Mouse (Mus musculus) CH12.LX (cell line): ENCODE data around the gene Shisa8. TPM values are rescaled to one million over a fixed set of nuclear protein-coding genes. Genes with fewer than 3 reads are reported as not detected.
A peak's percentile ranks its signal among the peaks of the same experiment; 100 is the strongest.

Source experiments
- DNase-seq: peaks from one replicate; pipeline ENCODE4 v3.0.0-alpha.2; 2013; ENCODE audit errors: extremely low read depth
- H3K27ac ChIP-seq: 2 replicates; pipeline ENCODE4 v1.5.1; 2012; ENCODE audit warnings: low read depth, mild to moderate bottlenecking, control low read depth, moderate library complexity; ENCODE audit not compliant: insufficient read depth
- H3K27me3 ChIP-seq: replicated peaks from 2 replicates; pipeline ENCODE3; 2012; ENCODE audit warnings: inconsistent platforms
- H3K36me3 ChIP-seq, 2 experiments: replicated peaks in 1 of 2; 2 replicates each; pipeline versions ENCODE3 to v1.6.1; 2012; ENCODE audit warnings: inconsistent platforms in 1 of 2, low read length in 1 of 2, mild to moderate bottlenecking in 1 of 2, mixed read lengths in 1 of 2, moderate library complexity in 1 of 2; ENCODE audit not compliant: control insufficient read depth in 1 of 2, insufficient read depth in 1 of 2
- H3K4me1 ChIP-seq, 2 experiments: 2 replicates each; pipeline ENCODE4 v1.6.1; 2012; ENCODE audit warnings: inconsistent platforms in 1 of 2, moderate library complexity in 1 of 2; ENCODE audit not compliant: insufficient read depth in 2 of 2, control insufficient read depth in 1 of 2
- H3K4me2 ChIP-seq: 2 replicates; pipeline ENCODE4 v1.6.1; 2012; ENCODE audit warnings: low read depth, mild to moderate bottlenecking, control low read depth; ENCODE audit not compliant: poor library complexity, insufficient read depth, severe bottlenecking
- H3K4me3 ChIP-seq, 3 experiments: fragments of 150-350 bp in 1 of 3; sonication (generic) in 1 of 3; replicated peaks in 1 of 3; 2 replicates each; pipeline versions ENCODE3 to v1.5.1; 2011 to 2012; ENCODE audit warnings: low read depth in 2 of 3, low read length in 2 of 3, mild to moderate bottlenecking in 2 of 3, moderate library complexity in 2 of 3, control low read depth in 1 of 3, improper control_type of control experiment in 1 of 3, inconsistent platforms in 1 of 3, mixed read lengths in 1 of 3; ENCODE audit not compliant: poor library complexity in 1 of 3
- H3K79me2 ChIP-seq: replicated peaks from 2 replicates; pipeline ENCODE4 v1.6.1; 2012; ENCODE audit warnings: mild to moderate bottlenecking, moderate library complexity; ENCODE audit not compliant: control insufficient read depth, poor library complexity, insufficient read depth, severe bottlenecking; ENCODE audit errors: extremely low read depth
- H3K9ac ChIP-seq: 2 replicates; pipeline ENCODE4 v1.6.1; 2012; ENCODE audit warnings: low read depth, mild to moderate bottlenecking, control low read depth, moderate library complexity; ENCODE audit not compliant: insufficient read depth
- H3K9me3 ChIP-seq: replicated peaks from 2 replicates; pipeline ENCODE3; 2012; ENCODE audit warnings: low read length, inconsistent platforms, mixed read lengths
- CHD1 ChIP-seq: IDR thresholded peaks from 2 replicates; pipeline ENCODE4 v1.6.1; 2012; ENCODE audit warnings: low read depth, low read length, improper control_type of control experiment, inconsistent platforms
- CTCF ChIP-seq, 2 experiments: IDR thresholded peaks in 1 of 2; conservative IDR thresholded peaks in 1 of 2; 2 replicates each; pipeline ENCODE4 v1.5.1; 2011 to 2012; ENCODE audit warnings: low read depth in 2 of 2, low read length in 2 of 2, improper control_type of control experiment in 1 of 2, inconsistent platforms in 1 of 2, mild to moderate bottlenecking in 1 of 2, moderate library complexity in 1 of 2
- ELF1 ChIP-seq: IDR thresholded peaks from 2 replicates; pipeline ENCODE4 v1.6.1; 2014; ENCODE audit warnings: low read depth, mild to moderate bottlenecking, inconsistent platforms, low read length, improper control_type of control experiment
- EP300 ChIP-seq: IDR thresholded peaks from 2 replicates; pipeline ENCODE4 v1.6.1; 2011; ENCODE audit warnings: low read length, improper control_type of control experiment
- JUND ChIP-seq: conservative IDR thresholded peaks from 2 replicates; pipeline ENCODE4 v1.6.1; 2011; ENCODE audit warnings: low read depth, low read length, improper control_type of control experiment
- MXI1 ChIP-seq: IDR thresholded peaks from 2 replicates; pipeline ENCODE4 v1.6.1; 2011; ENCODE audit warnings: mild to moderate bottlenecking, low read depth, low read length, improper control_type of control experiment
- NELFE ChIP-seq: IDR thresholded peaks from 2 replicates; pipeline ENCODE4 v1.6.1; 2011; ENCODE audit warnings: low read depth, low read length, improper control_type of control experiment
- NRF1 ChIP-seq: IDR thresholded peaks from 2 replicates; pipeline ENCODE4 v1.6.1; 2014; ENCODE audit warnings: low read depth, mild to moderate bottlenecking, inconsistent platforms, low read length, improper control_type of control experiment, moderate library complexity
- PAX5 ChIP-seq: IDR thresholded peaks from 2 replicates; pipeline ENCODE4 v1.6.1; 2012; ENCODE audit warnings: low read length, inconsistent platforms, mixed read lengths
- RCOR1 ChIP-seq: conservative IDR thresholded peaks from 2 replicates; pipeline ENCODE4 v1.6.1; 2012; ENCODE audit warnings: low read depth, mild to moderate bottlenecking, inconsistent platforms, low read length, improper control_type of control experiment
- TCF12 ChIP-seq: IDR thresholded peaks from 2 replicates; pipeline ENCODE4 v1.6.1; 2014; ENCODE audit warnings: low read depth, mild to moderate bottlenecking, inconsistent platforms, low read length, improper control_type of control experiment
- UBTF ChIP-seq: IDR thresholded peaks from 2 replicates; pipeline ENCODE4 v1.6.1; 2012; ENCODE audit warnings: low read depth, mild to moderate bottlenecking, inconsistent platforms, low read length, improper control_type of control experiment, moderate library complexity
- USF2 ChIP-seq: conservative IDR thresholded peaks from 2 replicates; pipeline ENCODE4 v1.6.1; 2011; ENCODE audit warnings: low read depth, low read length, improper control_type of control experiment
- ZKSCAN1 ChIP-seq: IDR thresholded peaks from 2 replicates; pipeline ENCODE4 v1.6.1; 2012; ENCODE audit warnings: low read depth, inconsistent platforms, low read length, improper control_type of control experiment, borderline replicate concordance
- ZMIZ1 ChIP-seq: IDR thresholded peaks from 2 replicates; pipeline ENCODE4 v1.6.1; 2012; ENCODE audit warnings: low read depth, mild to moderate bottlenecking, inconsistent platforms, low read length, improper control_type of control experiment
- ZNF384 ChIP-seq: IDR thresholded peaks from 2 replicates; pipeline ENCODE4 v1.6.1; 2012; ENCODE audit warnings: low read depth, low read length, improper control_type of control experiment, inconsistent platforms
- dilution Hi-C: fragments of 300-500 bp; cut with MboI; formaldehyde crosslinking; loops from 2 replicates; pipeline ENCODE4 v1.14.3; 2020; ENCODE audit warnings: low sequenced_read_pairs; ENCODE audit not compliant: extremely low pct_unique_long_range_greater_than_20kb, extremely low pct_ligation_motif_present
- in situ Hi-C: fragments of 300-500 bp; cut with MboI; formaldehyde crosslinking; loops from 3 replicates; pipeline ENCODE4 v1.14.3; 2019; ENCODE audit warnings: low sequenced_read_pairs, low pct_ligation_motif_present, low pct_unique_long_range_greater_than_20kb, mixed read lengths
- polyA plus RNA-seq: library from polyadenylated mRNA; unstranded; fragments of >175 nt; gene quantifications from 2 replicates; pipeline ENCODE4 v1.2.1, GENCODE M21; 2012; ENCODE audit warnings: low read depth; ENCODE audit not compliant: insufficient read length
- total RNA-seq, 2 experiments: library from RNA; depleted of rRNA; stranded (reverse); fragments of 300-350 nt in 1 of 2; fragments of >200 nt in 1 of 2; gene quantifications; 2 replicates each; pipeline ENCODE4 v1.2.3; 2012 to 2014

Shisa8 gene
- total and polyA plus RNA-seq, 3 experiments = 83.4 to 159 (median 103) TPM

DNA sequence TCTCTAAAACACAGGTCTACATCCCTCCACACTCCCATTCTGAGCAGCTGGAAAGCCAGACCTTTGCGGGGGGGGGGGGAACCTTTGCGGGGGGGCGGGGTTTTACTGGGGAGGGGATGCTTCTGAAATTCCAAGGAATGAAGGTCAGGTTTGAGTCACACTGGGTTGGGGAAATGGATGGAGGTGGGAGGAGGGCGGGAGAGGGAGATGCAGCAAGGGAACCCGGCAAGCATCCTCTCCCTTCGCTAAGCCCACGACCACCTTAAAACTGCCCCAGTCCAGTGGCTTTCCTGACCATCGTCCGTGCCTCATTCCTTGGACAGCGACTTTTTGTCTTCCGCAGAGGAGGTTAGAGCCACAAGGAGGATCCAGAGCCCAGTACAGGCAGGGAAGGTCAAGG lies 1.3 kb downstream of the Shisa8 start:
- TF ChIP-seq RCOR1 (no peak), NRF1 (no peak), JUND (no peak), CHD1 (no peak), TCF12 (no peak), PAX5 (no peak), EP300 (no peak), UBTF (no peak), ZNF384 (no peak), ELF1 (no peak)
- no peak for DNase-seq
- Histone ChIP-seq H3K27me3 (no peaks in the 10 kb centered on the region), H3K4me2 (peak overlapping the region; percentile 88), H3K4me1 (peaks cover 17 to 44% of the 10 kb centered on the region in 2 experiments), H3K36me3 (peaks cover 22 to 47% of the 10 kb centered on the region in 2 experiments), H3K79me2 (peaks cover 71% of the 10 kb centered on the region), H3K9ac (peak overlapping the region; percentile 82), H3K9me3 (peaks cover 9% of the 10 kb centered on the region), H3K4me3 (peak overlapping the region; percentile 74 to 98 (median 93)), H3K27ac (peak overlapping the region; percentile 17)
- in situ Hi-C loops = loop anchor here (10.0 kb wide), 1 partner anchor 66 kb away; the partner anchor contains the start of gene Srebf2
- dilution Hi-C loops = no loop called here

DNA sequence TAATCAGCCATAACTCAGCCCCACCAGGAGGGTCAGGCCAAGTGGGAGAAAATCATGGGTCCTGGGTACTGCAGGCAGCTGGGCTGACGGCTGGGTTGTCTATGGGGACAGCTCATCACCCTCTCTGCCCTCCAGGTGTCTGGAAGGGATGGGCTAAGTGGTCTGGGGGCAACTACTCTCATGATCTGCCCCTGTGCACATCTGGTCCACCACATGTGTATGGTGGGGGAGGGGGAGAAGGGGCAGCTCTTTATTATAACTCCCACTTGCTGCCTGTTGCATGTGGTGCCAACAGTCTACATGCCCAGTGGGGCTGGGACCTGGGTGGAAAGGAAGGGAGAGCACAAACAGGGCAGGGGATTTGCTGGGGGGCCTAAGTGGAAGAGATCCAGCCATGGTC lies 1.8 kb downstream of the Shisa8 start:
- H3K27ac ChIP-seq = peak overlapping the region; percentile 25; the same call in 1 of the 2 replicates
- peak overlapping the region; percentile 88 for H3K4me2 ChIP-seq
- H3K79me2 ChIP-seq = peaks cover 70% of the 10 kb centered on the region
- peaks cover 22 to 44% of the 10 kb centered on the region in 2 experiments for H3K4me1 ChIP-seq
- in situ Hi-C loops (loop anchor here (10.0 kb wide), 1 partner anchor 66 kb away; the partner anchor contains the start of gene Srebf2), dilution Hi-C loops (no loop called here)
- H3K9me3 ChIP-seq = peaks cover 9% of the 10 kb centered on the region
- DNase-seq = no peak
- H3K36me3 ChIP-seq = peaks cover 27 to 52% of the 10 kb centered on the region in 2 experiments
- H3K27me3 ChIP-seq = no peaks in the 10 kb centered on the region
- peak overlapping the region; percentile 82 for H3K9ac ChIP-seq
- peak overlapping the region; percentile 74 to 98 (median 93) for H3K4me3 ChIP-seq
- TF ChIP-seq CTCF (conservative IDR thresholded peaks at IDR 0.05 in 1 of 2, IDR thresholded peaks at IDR 0.05 in 1 of 2; ENCODE audit: low read depth in 2 of 2, low read length in 2 of 2) = no peak
- peak; percentile 26; the same call in 1 of the 2 replicates for TF ChIP-seq MXI1
- no peak for TF ChIP-seq EP300
- no peak for TF ChIP-seq NELFE
- TF ChIP-seq ZMIZ1 = 0 out of 2 replicates have a peak, but pooled peaks have one; percentile 31
- no peak for TF ChIP-seq ZKSCAN1
- peak; percentile 79; the same call in 1 of the 2 replicates for TF ChIP-seq CHD1
- no peak for TF ChIP-seq USF2
- TF ChIP-seq PAX5 = no peak
